Mouse (Mus musculus) limb, embryonic 11.5 days (tissue): ENCODE results near the gene Gm28305. TPM values are rescaled to one million over a fixed set of nuclear protein-coding genes. Genes with fewer than 3 reads are reported as not detected.

Experiments used
- ATAC-seq: fragments of 200-750 bp; cut with Nextera tagmentation; 2 replicates; pipeline ENCODE4 v1.8.0; 2017; ENCODE audit warnings: low read depth; ENCODE audit not compliant: insufficient number of reproducible peaks, low FRiP score, low TSS enrichment
- DNase-seq: peaks from one replicate; pipeline ENCODE4 v3.0.0-alpha.2; 2015; ENCODE audit warnings: low spot score
- H3K27ac ChIP-seq: fragments of 300-500 bp; sonication (generic); replicated peaks from 2 replicates; pipeline ENCODE4 v1.5.1; 2014; ENCODE audit warnings: low read depth, mild to moderate bottlenecking, low read length
- H3K27me3 ChIP-seq: fragments of 300-500 bp; sonication (generic); 2 replicates; pipeline ENCODE4 v1.6.1; 2014; ENCODE audit warnings: mild to moderate bottlenecking, low read length, mixed read lengths; ENCODE audit not compliant: control insufficient read depth, insufficient read depth
- H3K36me3 ChIP-seq: fragments of 300-500 bp; sonication (generic); 2 replicates; pipeline ENCODE4 v1.6.1; 2014; ENCODE audit warnings: mild to moderate bottlenecking, low read length, moderate library complexity, mixed read lengths; ENCODE audit not compliant: control insufficient read depth, insufficient read depth
- H3K4me1 ChIP-seq: fragments of 300-500 bp; sonication (generic); 2 replicates; pipeline ENCODE4 v1.6.1; 2014; ENCODE audit warnings: low read length, mixed read lengths; ENCODE audit not compliant: control insufficient read depth, insufficient read depth
- H3K4me2 ChIP-seq: fragments of 300-500 bp; sonication (generic); 2 replicates; pipeline ENCODE4 v1.6.1; 2014; ENCODE audit warnings: low read depth, mild to moderate bottlenecking, moderate library complexity; ENCODE audit not compliant: severe bottlenecking
- H3K4me3 ChIP-seq: fragments of 300-500 bp; sonication (generic); 2 replicates; pipeline ENCODE4 v1.5.1; 2014; ENCODE audit warnings: low read depth, low read length
- H3K9ac ChIP-seq: fragments of 300-500 bp; sonication (generic); 2 replicates; pipeline ENCODE4 v1.6.1; 2014; ENCODE audit warnings: mild to moderate bottlenecking, low read length
- H3K9me3 ChIP-seq: fragments of 300-500 bp; sonication (generic); 2 replicates; pipeline ENCODE4 v1.6.1; 2016; ENCODE audit warnings: low read length; ENCODE audit not compliant: control insufficient read depth
- WGBS: fragments of 180-500 bp; shearing (Covaris S2); extraction: QIAGEN DNeasy Blood & Tissue Kit; methylation state at CpG from one replicate; pipeline ENCODE4 v1.1.7; 2014; 5-methylcytosine and 5-hydroxymethylcytosine counted together
- polyA plus RNA-seq: library from polyadenylated mRNA; unstranded; fragments of >200 nt; fragmentation: Nextera tagmentation; extraction: Ambion mirVana; gene quantifications from 2 replicates; pipeline ENCODE4 v1.2.1, GENCODE M21; 2014

Gm28305 gene
- polyA plus RNA-seq, 1 experiment from 2014 or later: not detected

GRCm38 (mm10) chr9:104029861-104030260 lies 10.6 kb upstream of the Gm28305 start:
- H3K9ac ChIP-seq: no peak overlapping the region
- H3K9me3 ChIP-seq: 0 out of 2 replicates have a peak, but pooled peaks cover 2% of the 10 kb centered on the region
- no peaks in the 10 kb centered on the region for H3K27me3 ChIP-seq
- DNase-seq: no peak
- no peak overlapping the region for H3K4me3 ChIP-seq
- ATAC-seq: no peak
- WGBS: 88% methylated on average over 11 of the region's 11 CpGs
- H3K4me2 ChIP-seq: no peak overlapping the region
- H3K4me1 ChIP-seq: no peaks in the 10 kb centered on the region
- peaks cover 5% of the 10 kb centered on the region; the same call in 1 of the 2 replicates for H3K36me3 ChIP-seq
- no peak overlapping the region for H3K27ac ChIP-seq

- H3K36me3 ChIP-seq: no peaks in the 10 kb centered on the region
- no peak for ATAC-seq
Observed at GRCm38 (mm10) chr9:104034231-104034630, 6.2 kb upstream of the Gm28305 start.

GRCm38 (mm10) chr9:104034718-104035117 lies 5.7 kb upstream of the Gm28305 start:
- no peaks in the 10 kb centered on the region for H3K9me3 ChIP-seq
- H3K27ac ChIP-seq: no peak overlapping the region
- no peaks in the 10 kb centered on the region for H3K27me3 ChIP-seq
- H3K9ac ChIP-seq: no peak overlapping the region
- no peaks in the 10 kb centered on the region for H3K36me3 ChIP-seq
- H3K4me3 ChIP-seq: no peak overlapping the region
- H3K4me1 ChIP-seq: no peaks in the 10 kb centered on the region
- 73% methylated on average over 6 of the region's 6 CpGs for WGBS
- no peak overlapping the region for H3K4me2 ChIP-seq
- ATAC-seq (no peak), DNase-seq (no peak)

More at GRCm38 (mm10) chr9:104034231-104034630, 6.2 kb upstream of the Gm28305 start:
- Histone ChIP-seq H3K4me3 (no peak overlapping the region), H3K9ac (no peak overlapping the region), H3K27ac (no peak overlapping the region), H3K9me3 (no peaks in the 10 kb centered on the region), H3K27me3 (no peaks in the 10 kb centered on the region), H3K4me2 (no peak overlapping the region), H3K4me1 (no peaks in the 10 kb centered on the region)
- WGBS: 85% methylated on average over 8 of the region's 8 CpGs
- DNase-seq: no peak

GRCm38 (mm10) chr9:104035261-104036015 lies 5.0 kb upstream of the Gm28305 start:
- Histone ChIP-seq H3K27me3 (no peaks in the 10 kb centered on the region), H3K4me2 (no peak overlapping the region), H3K9ac (no peak overlapping the region), H3K36me3 (no peaks in the 10 kb centered on the region), H3K9me3 (no peaks in the 10 kb centered on the region), H3K4me3 (no peak overlapping the region), H3K27ac (no peak overlapping the region), H3K4me1 (no peaks in the 10 kb centered on the region)
- DNase-seq: peak; percentile 87
- 48% methylated on average over 24 of the region's 24 CpGs for WGBS
- peak; percentile 62; the same call in 1 of the 2 replicates for ATAC-seq

- no peak for DNase-seq
- no peaks in the 10 kb centered on the region for H3K36me3 ChIP-seq
- H3K4me3 ChIP-seq: no peak overlapping the region
- H3K9me3 ChIP-seq: no peaks in the 10 kb centered on the region
- H3K27ac ChIP-seq: no peak overlapping the region
- H3K9ac ChIP-seq: no peak overlapping the region
- ATAC-seq: no peak
- H3K27me3 ChIP-seq: no peaks in the 10 kb centered on the region
- 86% methylated on average over 13 of the region's 13 CpGs for WGBS
- no peaks in the 10 kb centered on the region for H3K4me1 ChIP-seq
- no peak overlapping the region for H3K4me2 ChIP-seq
Observed at GRCm38 (mm10) chr9:104038266-104038665, 2.2 kb upstream of the Gm28305 start.

- no peaks in the 10 kb centered on the region for H3K4me1 ChIP-seq
- no peaks in the 10 kb centered on the region for H3K36me3 ChIP-seq
- no peak overlapping the region for H3K4me2 ChIP-seq
- H3K4me3 ChIP-seq: no peak overlapping the region
- no peak overlapping the region for H3K9ac ChIP-seq
- H3K27me3 ChIP-seq: no peaks in the 10 kb centered on the region
- 88% methylated on average over 21 of the region's 21 CpGs for WGBS
- H3K9me3 ChIP-seq: no peaks in the 10 kb centered on the region
- no peak overlapping the region for H3K27ac ChIP-seq
- ATAC-seq: no peak
- no peak for DNase-seq
Observed at GRCm38 (mm10) chr9:104039031-104039695, 1.3 kb upstream of the Gm28305 start.

- DNase-seq (no peak), ATAC-seq (no peak)
- WGBS: 90% methylated on average over 4 of the region's 4 CpGs
- H3K4me3 ChIP-seq: no peak overlapping the region
- no peak overlapping the region for H3K9ac ChIP-seq
- H3K4me1 ChIP-seq: no peaks in the 10 kb centered on the region
- H3K27me3 ChIP-seq: no peaks in the 10 kb centered on the region
- H3K36me3 ChIP-seq: no peaks in the 10 kb centered on the region
- no peak overlapping the region for H3K27ac ChIP-seq
- no peak overlapping the region for H3K4me2 ChIP-seq
- H3K9me3 ChIP-seq: no peaks in the 10 kb centered on the region
Observed at GRCm38 (mm10) chr9:104039742-104040141, 720 bp upstream of the Gm28305 start.

- DNase-seq: no peak
- no peak overlapping the region for H3K27ac ChIP-seq
- no peak overlapping the region for H3K4me3 ChIP-seq
- peaks cover 7% of the 10 kb centered on the region; the same call in 1 of the 2 replicates for H3K36me3 ChIP-seq
- no peak overlapping the region for H3K4me2 ChIP-seq
- H3K9ac ChIP-seq: no peak overlapping the region
- 87% methylated on average over 4 of the region's 4 CpGs for WGBS
- no peaks in the 10 kb centered on the region for H3K9me3 ChIP-seq
- no peak for ATAC-seq
- no peaks in the 10 kb centered on the region for H3K27me3 ChIP-seq
- H3K4me1 ChIP-seq: no peaks in the 10 kb centered on the region
Observed at GRCm38 (mm10) chr9:104043676-104044075, 3.2 kb downstream of the Gm28305 start.
